Mouse (Mus musculus): ENCODE data around the gene Zfp991. TPM values are rescaled to one million over a fixed set of nuclear protein-coding genes. Genes with fewer than 3 reads are reported as not detected.
A peak's percentile ranks its signal among the peaks of the same experiment; 100 is the strongest.
"Not testable (repeated sequence)": the region's sequence is repeated elsewhere in the genome, so short reads cannot be mapped to it uniquely, and the experiment has no call there.

Zfp991 gene
- 2.7 and 3.1 TPM in 2 replicates for polyA plus RNA-seq (2015; fragmentation: Nextera tagmentation; extraction: Ambion mirVana)

DNA sequence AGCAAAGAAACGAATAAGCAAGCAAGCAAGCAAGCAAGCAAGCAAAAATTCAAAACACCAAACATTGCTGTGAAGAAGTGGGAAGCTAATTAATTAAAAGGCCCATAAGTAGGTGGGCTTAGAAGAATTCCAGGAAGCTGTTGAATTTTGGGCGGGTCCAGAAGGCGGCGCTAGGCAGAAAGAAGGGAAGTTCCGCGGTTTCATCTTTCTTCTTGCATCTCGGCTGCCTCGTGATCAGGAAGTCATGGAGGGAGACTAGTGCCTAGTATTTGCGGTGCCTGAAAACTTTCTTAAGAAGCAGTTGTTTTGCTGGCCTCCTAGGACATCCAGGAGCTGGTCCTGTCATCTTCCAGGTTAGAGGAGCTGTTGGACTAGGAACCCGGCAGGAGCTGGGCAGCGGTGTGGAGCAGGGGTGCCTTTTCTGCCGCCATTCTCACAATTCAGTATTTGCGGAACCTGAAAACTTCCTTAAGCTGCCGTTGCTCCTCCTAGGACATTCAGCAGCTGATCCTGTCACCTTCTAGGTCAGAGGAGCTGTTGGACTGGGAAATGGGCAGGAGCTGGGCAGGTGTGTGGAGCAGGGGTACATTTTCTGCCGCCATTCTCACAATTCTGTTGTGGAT, at the start of gene Zfp991:
Zfp991 (plus strand) TSS at position 202 of the 623 bp plus-strand sequence.
- H3K36me3 ChIP-seq (ENCODE audit: control insufficient read depth, insufficient read depth); H3K4me2 ChIP-seq (ENCODE audit: low read depth, low read length); H3K27ac ChIP-seq (ENCODE audit: low read length); H3K4me1 ChIP-seq (ENCODE audit: control insufficient read depth, low read depth, low read length); ATAC-seq (ENCODE audit: low read depth); H3K9ac ChIP-seq (ENCODE audit: low read depth, low read length); H3K9me3 ChIP-seq (replicated peaks; ENCODE audit: control insufficient read depth, low read length); H3K27me3 ChIP-seq (ENCODE audit: control insufficient read depth, insufficient read depth, low read depth, low read length): not testable (repeated sequence)
- H3K4me3 ChIP-seq (ENCODE audit: low read depth, low read length): peak within 1 kb of the TSS; percentile 33; the same call in 1 of the 2 replicates
- 23% methylated on average over 2 of the region's 15 CpGs for WGBS (ENCODE audit: insufficient replicate concordance)

DNA sequence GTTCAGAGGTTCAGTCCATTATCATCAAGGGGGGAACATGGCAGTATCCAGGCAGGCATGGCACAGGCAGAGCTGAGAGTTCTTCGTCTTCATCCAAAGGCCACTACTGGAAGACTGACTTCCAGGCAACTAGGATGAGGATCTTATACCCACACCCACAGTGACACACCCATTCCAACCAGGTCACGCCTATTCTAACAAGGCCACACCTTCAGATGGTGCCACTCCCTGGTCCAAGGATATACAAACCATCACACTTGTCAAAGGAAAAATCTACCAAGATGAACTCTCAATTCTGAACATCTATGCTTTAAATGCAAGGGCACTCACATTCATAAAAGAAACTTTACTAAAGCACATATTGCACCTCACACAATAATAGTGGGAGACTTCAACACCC, 36.2 kb upstream of the Zfp991 start:
- not testable (repeated sequence) for H3K4me3 ChIP-seq (ENCODE audit: low read depth, low read length); H3K27me3 ChIP-seq (ENCODE audit: control insufficient read depth, insufficient read depth, low read depth, low read length); H3K36me3 ChIP-seq (ENCODE audit: control insufficient read depth, insufficient read depth); H3K27ac ChIP-seq (ENCODE audit: low read length); ATAC-seq (ENCODE audit: low read depth); H3K4me1 ChIP-seq (ENCODE audit: control insufficient read depth, low read depth, low read length); H3K9ac ChIP-seq (ENCODE audit: low read depth, low read length); H3K4me2 ChIP-seq (ENCODE audit: low read depth, low read length); H3K9me3 ChIP-seq (replicated peaks; ENCODE audit: control insufficient read depth, low read length)
- 41% methylated on average over 2 of the region's 2 CpGs for WGBS (ENCODE audit: insufficient replicate concordance)

DNA sequence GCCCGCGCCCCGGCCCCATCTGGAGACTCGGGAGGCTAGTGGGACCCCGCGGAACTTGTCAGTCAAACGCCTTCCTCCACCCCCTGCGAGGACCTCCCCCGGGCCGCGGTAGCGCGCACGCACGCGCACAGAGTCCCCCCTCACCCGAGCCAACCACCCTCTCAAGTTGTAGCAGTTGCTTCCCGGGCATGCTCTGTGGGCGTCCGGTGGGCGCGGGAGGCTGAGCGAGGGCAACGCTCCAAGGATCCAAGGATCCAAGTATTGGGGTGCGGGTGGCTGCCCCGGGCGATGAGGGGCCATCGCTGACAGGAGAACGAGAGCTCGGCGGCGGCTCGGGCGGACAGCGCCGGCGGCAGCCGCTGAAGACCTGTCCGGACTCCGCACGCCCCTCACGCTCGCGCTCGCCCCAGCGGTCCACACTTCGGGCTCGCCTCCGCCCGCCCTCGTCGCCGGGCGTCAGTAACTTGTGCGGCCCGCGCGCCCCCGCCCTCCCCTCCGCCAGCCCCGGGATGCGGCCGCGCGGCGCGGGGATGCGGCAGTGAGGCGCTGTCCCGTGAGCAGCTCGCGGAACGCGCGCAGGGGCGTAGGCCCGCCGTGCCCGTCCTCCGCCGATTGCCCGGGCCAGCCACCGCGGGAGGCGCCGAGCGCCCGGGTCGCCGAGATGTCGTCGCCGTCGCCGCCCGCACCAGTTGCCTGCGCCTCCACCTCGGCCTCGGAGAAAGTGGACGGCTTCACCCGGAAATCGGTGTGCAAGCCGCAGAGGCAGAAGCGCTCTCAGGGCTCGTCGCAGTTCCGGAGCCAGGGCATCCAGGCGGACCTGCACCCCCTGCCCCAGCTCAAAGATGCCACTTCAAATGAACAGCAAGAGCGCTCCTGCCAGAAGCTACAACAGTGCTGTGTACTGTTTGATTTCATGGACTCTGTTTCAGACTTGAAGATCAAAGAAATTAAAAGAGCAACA, 29.9 kb upstream of the Zfp991 start:
- H3K27ac ChIP-seq (ENCODE audit: low read length); H3K36me3 ChIP-seq (ENCODE audit: control insufficient read depth, insufficient read depth); H3K9ac ChIP-seq (ENCODE audit: low read depth, low read length); H3K27me3 ChIP-seq (ENCODE audit: control insufficient read depth, insufficient read depth, low read depth, low read length); H3K9me3 ChIP-seq (replicated peaks; ENCODE audit: control insufficient read depth, low read length); H3K4me1 ChIP-seq (ENCODE audit: control insufficient read depth, low read depth, low read length): not testable (repeated sequence)
- H3K4me2 ChIP-seq (ENCODE audit: low read depth, low read length): peak overlapping the region; percentile 47
- WGBS (ENCODE audit: insufficient replicate concordance): under 1% methylated on average over 87 of the region's 109 CpGs
- ATAC-seq (ENCODE audit: low read depth): peak; percentile 32; the same call in 1 of the 2 replicates
- peak overlapping the region; percentile 36 for H3K4me3 ChIP-seq (ENCODE audit: low read depth, low read length)

DNA sequence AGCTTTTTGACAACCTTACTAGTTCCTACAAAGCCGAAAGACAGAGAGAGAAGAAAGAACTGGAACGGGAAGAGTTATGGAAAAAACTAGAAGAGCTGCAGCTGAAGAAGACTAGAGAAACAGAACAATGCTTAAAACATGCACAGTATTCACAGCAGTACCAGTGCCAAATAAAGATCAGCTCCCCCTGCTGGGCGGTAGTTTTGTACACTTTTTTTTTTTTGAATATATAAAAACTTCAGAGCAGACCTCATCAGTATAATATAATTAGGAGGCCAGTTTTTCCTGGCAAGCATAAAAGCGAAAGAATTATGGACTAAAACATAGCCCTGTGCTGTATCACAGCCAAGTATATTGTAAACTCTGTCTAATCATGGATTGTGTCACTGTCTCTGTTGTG, 28.0 kb upstream of the Zfp991 start:
- not testable (repeated sequence) for H3K4me3 ChIP-seq (ENCODE audit: low read depth, low read length); H3K9me3 ChIP-seq (replicated peaks; ENCODE audit: control insufficient read depth, low read length); H3K27ac ChIP-seq (ENCODE audit: low read length); H3K4me1 ChIP-seq (ENCODE audit: control insufficient read depth, low read depth, low read length); H3K27me3 ChIP-seq (ENCODE audit: control insufficient read depth, insufficient read depth, low read depth, low read length); ATAC-seq (ENCODE audit: low read depth); H3K36me3 ChIP-seq (ENCODE audit: control insufficient read depth, insufficient read depth); H3K9ac ChIP-seq (ENCODE audit: low read depth, low read length); H3K4me2 ChIP-seq (ENCODE audit: low read depth, low read length)
- WGBS (ENCODE audit: insufficient replicate concordance): 36% methylated on average over 4 of the region's 4 CpGs

DNA sequence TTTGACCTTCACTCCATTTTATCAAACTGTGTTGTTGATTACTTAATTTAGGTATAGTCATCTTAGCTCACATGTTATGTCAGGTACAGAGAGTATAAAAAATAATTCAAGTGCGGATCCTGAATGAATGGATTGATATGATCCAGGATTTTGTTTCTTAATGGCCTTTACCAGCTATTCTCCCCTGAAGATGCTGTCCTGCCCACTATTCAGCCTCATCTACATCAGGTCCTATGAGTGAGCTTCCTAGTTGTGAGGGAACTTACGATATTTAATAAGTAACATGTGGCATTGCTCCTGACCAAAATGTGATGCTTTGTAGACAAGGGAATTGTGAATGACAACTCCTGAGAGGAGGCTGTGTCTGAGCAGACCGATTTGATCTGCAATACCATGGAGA, 14.0 kb upstream of the Zfp991 start:
- H3K4me2 ChIP-seq (ENCODE audit: low read depth, low read length); H3K4me3 ChIP-seq (ENCODE audit: low read depth, low read length); ATAC-seq (ENCODE audit: low read depth); H3K36me3 ChIP-seq (ENCODE audit: control insufficient read depth, insufficient read depth); H3K4me1 ChIP-seq (ENCODE audit: control insufficient read depth, low read depth, low read length); H3K9me3 ChIP-seq (replicated peaks; ENCODE audit: control insufficient read depth, low read length); H3K9ac ChIP-seq (ENCODE audit: low read depth, low read length); H3K27ac ChIP-seq (ENCODE audit: low read length); H3K27me3 ChIP-seq (ENCODE audit: control insufficient read depth, insufficient read depth, low read depth, low read length): not testable (repeated sequence)
- WGBS (ENCODE audit: insufficient replicate concordance): 53% methylated on average over 2 of the region's 3 CpGs

DNA sequence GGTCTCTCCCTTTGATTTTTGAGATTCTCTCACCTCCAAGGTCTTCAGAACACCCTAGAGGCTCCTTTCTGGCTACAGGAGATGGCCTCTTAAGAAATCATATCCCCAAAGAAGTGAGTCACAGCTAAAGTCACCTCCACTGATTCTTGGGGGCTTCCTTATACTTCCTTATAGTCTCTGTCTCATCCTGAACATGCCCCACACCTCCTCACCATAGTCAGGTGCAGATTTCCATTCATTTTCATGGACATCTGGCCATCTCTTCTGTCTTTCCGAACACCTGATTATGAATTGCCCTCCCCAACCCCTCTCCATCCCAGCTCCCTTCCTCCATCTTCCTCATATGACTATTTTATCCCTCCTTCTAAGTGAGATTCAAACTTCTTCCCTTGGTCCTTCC, 9.6 kb upstream of the Zfp991 start:
- not testable (repeated sequence) for H3K27me3 ChIP-seq (ENCODE audit: control insufficient read depth, insufficient read depth, low read depth, low read length); H3K9ac ChIP-seq (ENCODE audit: low read depth, low read length); H3K27ac ChIP-seq (ENCODE audit: low read length); H3K36me3 ChIP-seq (ENCODE audit: control insufficient read depth, insufficient read depth); H3K4me3 ChIP-seq (ENCODE audit: low read depth, low read length); H3K4me1 ChIP-seq (ENCODE audit: control insufficient read depth, low read depth, low read length); H3K9me3 ChIP-seq (replicated peaks; ENCODE audit: control insufficient read depth, low read length); H3K4me2 ChIP-seq (ENCODE audit: low read depth, low read length); ATAC-seq (ENCODE audit: low read depth)
- WGBS (ENCODE audit: insufficient replicate concordance): 48% methylated on average over 1 of the region's 1 CpGs

DNA sequence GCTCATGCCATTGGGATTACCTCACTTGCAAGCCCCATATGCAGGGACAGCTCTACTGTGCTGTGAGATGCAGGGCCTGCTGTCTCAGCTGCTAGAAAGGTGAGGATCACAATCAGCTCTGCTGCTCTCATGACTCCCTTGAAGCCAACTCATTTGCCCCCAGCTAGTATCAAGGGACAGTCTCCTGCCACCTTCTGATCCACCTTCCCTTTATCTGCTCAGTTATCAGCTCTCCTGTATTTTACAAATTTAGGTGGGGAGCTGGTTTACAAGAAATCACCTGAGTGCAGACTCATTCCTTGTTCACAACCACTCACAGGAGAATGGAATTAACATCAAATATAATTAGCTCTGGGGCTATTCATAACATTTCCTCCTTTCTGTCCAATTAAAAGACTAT, 8.0 kb upstream of the Zfp991 start:
- H3K36me3 ChIP-seq (ENCODE audit: control insufficient read depth, insufficient read depth); H3K4me1 ChIP-seq (ENCODE audit: control insufficient read depth, low read depth, low read length); ATAC-seq (ENCODE audit: low read depth): not testable (repeated sequence)

DNA sequence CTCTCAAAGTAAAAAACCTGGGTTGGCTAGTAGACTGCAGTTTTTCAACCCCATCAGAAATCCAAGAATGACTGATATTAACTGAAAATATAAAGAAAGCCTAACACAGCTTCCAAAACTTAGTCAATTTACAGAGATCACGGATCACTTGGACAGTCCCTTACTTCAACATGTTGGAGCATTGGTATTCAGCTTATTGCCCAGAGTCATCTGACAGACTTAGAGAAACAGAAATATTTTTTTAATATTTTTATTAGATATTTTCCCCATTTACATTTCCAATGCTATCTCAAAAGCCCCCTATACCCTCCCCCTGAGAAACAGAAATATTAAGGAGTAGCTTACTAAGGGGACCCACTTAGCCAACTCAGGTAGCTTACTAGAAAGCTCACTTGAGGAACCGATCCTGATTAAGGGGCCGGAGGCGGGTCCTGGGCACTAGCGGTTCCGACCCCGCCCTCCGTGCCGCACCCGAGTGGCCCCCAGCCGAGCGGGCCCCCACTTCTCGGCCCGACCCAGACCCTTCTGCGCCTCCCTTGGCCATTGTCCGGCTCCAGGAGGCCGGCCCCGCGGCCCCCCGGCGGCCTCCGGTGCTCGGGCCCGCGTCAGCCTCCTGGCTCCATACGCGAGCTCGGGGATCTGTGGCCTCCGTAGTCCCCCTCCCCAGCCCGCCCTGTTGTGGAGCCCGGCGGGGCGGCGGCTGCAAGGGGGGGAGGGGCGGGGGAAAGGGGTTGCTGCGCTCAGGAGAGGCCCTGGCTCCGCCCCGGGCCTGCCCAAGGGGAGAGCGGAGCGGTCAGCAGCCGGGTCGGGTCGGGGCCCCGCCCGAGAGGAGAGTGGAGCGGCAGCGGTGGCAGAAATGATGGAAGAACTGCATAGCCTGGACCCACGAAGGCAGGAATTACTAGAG, 7.2 kb upstream of the Zfp991 start:
- H3K4me3 ChIP-seq (ENCODE audit: low read depth, low read length): peak overlapping the region; percentile 66
- peak overlapping the region; percentile 88 for H3K4me2 ChIP-seq (ENCODE audit: low read depth, low read length)
- WGBS (ENCODE audit: insufficient replicate concordance): 7% methylated on average over 47 of the region's 48 CpGs
- not testable (repeated sequence) for H3K27me3 ChIP-seq (ENCODE audit: control insufficient read depth, insufficient read depth, low read depth, low read length); H3K36me3 ChIP-seq (ENCODE audit: control insufficient read depth, insufficient read depth); H3K4me1 ChIP-seq (ENCODE audit: control insufficient read depth, low read depth, low read length); H3K9me3 ChIP-seq (replicated peaks; ENCODE audit: control insufficient read depth, low read length); H3K27ac ChIP-seq (ENCODE audit: low read length)
- H3K9ac ChIP-seq (ENCODE audit: low read depth, low read length): peak overlapping the region; percentile 69
- peak; percentile 87 for ATAC-seq (ENCODE audit: low read depth)

More for the DNA sequence above, 8.0 kb upstream of the Zfp991 start:
- H3K4me2 ChIP-seq (ENCODE audit: low read depth, low read length); H3K4me3 ChIP-seq (ENCODE audit: low read depth, low read length); H3K27me3 ChIP-seq (ENCODE audit: control insufficient read depth, insufficient read depth, low read depth, low read length); H3K9ac ChIP-seq (ENCODE audit: low read depth, low read length); H3K27ac ChIP-seq (ENCODE audit: low read length); H3K9me3 ChIP-seq (replicated peaks; ENCODE audit: control insufficient read depth, low read length): not testable (repeated sequence)
